Mouse (Mus musculus) lung, embryonic 14.5 days (tissue): Measurements from ENCODE around the gene Galnt13. TPM values are rescaled to one million over a fixed set of nuclear protein-coding genes. Genes with fewer than 3 reads are reported as not detected.
A peak's percentile ranks its signal among the peaks of the same experiment; 100 is the strongest.
"Not testable (repeated sequence)": the region's sequence is repeated elsewhere in the genome, so short reads cannot be mapped to it uniquely, and the experiment has no call there.

Experiments
- ATAC-seq: fragments of 200-750 bp; cut with Nextera tagmentation; 2 replicates; pipeline ENCODE4 v1.8.0; 2017; ENCODE audit warnings: mild to moderate bottlenecking, moderate TSS enrichment, moderate library complexity; ENCODE audit not compliant: insufficient read depth
- DNase-seq: peaks from one replicate; pipeline ENCODE4 v3.0.0-alpha.2; 2015
- H3K27ac ChIP-seq: fragments of 300-500 bp; sonication (generic); 2 replicates; pipeline ENCODE4 v1.5.1; 2014; ENCODE audit warnings: low read depth, mild to moderate bottlenecking, moderate library complexity
- H3K27me3 ChIP-seq: fragments of 300-500 bp; sonication (generic); 2 replicates; pipeline ENCODE4 v1.6.1; 2014; ENCODE audit warnings: low read length, control low read depth; ENCODE audit not compliant: insufficient read depth
- H3K36me3 ChIP-seq: fragments of 300-500 bp; sonication (generic); 2 replicates; pipeline ENCODE4 v1.6.1; 2014; ENCODE audit warnings: control low read depth; ENCODE audit not compliant: insufficient read depth
- H3K4me1 ChIP-seq: fragments of 300-500 bp; sonication (generic); 2 replicates; pipeline ENCODE4 v1.6.1; 2014; ENCODE audit warnings: antibody characterized with exemption, control low read depth; ENCODE audit not compliant: insufficient read depth
- H3K4me2 ChIP-seq: fragments of 300-500 bp; sonication (generic); 2 replicates; pipeline ENCODE4 v1.6.1; 2014; ENCODE audit warnings: mild to moderate bottlenecking
- H3K4me3 ChIP-seq: fragments of 300-500 bp; sonication (generic); 2 replicates; pipeline ENCODE4 v1.5.1; 2014; ENCODE audit warnings: low read depth, low read length
- H3K9ac ChIP-seq: fragments of 300-500 bp; sonication (generic); 2 replicates; pipeline ENCODE4 v1.6.1; 2014
- H3K9me3 ChIP-seq: fragments of 300-500 bp; sonication (generic); 2 replicates; pipeline ENCODE4 v1.6.1; 2016; ENCODE audit warnings: low read depth, low read length, control low read depth
- CTCF ChIP-seq: IDR thresholded peaks from 2 replicates; pipeline ENCODE4 v1.5.1; 2016; ENCODE audit warnings: antibody characterized with exemption, low read depth
- whole genome bisulfite sequencing: fragments of 180-500 bp; shearing (Covaris S2); extraction: QIAGEN DNeasy Blood & Tissue Kit; methylation state at CpG from one replicate; pipeline ENCODE4 v1.1.7; 2014; 5-methylcytosine and 5-hydroxymethylcytosine counted together
- polyA plus RNA-seq: library from polyadenylated mRNA; unstranded; fragments of >200 nt; fragmentation: Nextera tagmentation; extraction: Ambion mirVana; gene quantifications from 2 replicates; pipeline ENCODE4 v1.2.1, GENCODE M21; 2014

Galnt13 gene
- polyA plus RNA-seq, 1 experiment from 2014 or later, result 0.26 TPM

- ATAC-seq, result no peak
- no peak for TF ChIP-seq CTCF
- no peak overlapping the region for H3K4me3 ChIP-seq
- no peaks in the 10 kb centered on the region for H3K4me1 ChIP-seq
- no peak overlapping the region for H3K9ac ChIP-seq
- whole genome bisulfite sequencing, result 86% methylated on average over 3 of the region's 3 CpGs
- H3K27me3 ChIP-seq, result no peaks in the 10 kb centered on the region
- no peak overlapping the region for H3K4me2 ChIP-seq
- H3K9me3 ChIP-seq, result no peaks in the 10 kb centered on the region
- no peaks in the 10 kb centered on the region for H3K36me3 ChIP-seq
- no peak for DNase-seq
- H3K27ac ChIP-seq, result no peak overlapping the region
These were observed 500.3 kb downstream of the Galnt13 start for GRCm38 (mm10) chr2:54936369-54936768.

- H3K4me2 ChIP-seq, result no peak overlapping the region
- H3K9me3 ChIP-seq, result no peaks in the 10 kb centered on the region
- no peaks in the 10 kb centered on the region for H3K27me3 ChIP-seq
- no peak overlapping the region for H3K9ac ChIP-seq
- ATAC-seq, result no peak
- no peak overlapping the region for H3K4me3 ChIP-seq
- no peaks in the 10 kb centered on the region for H3K4me1 ChIP-seq
- no peak overlapping the region for H3K27ac ChIP-seq
- H3K36me3 ChIP-seq, result no peaks in the 10 kb centered on the region
- no peak for TF ChIP-seq CTCF
- no peak for DNase-seq
These were observed 501.2 kb downstream of the Galnt13 start for GRCm38 (mm10) chr2:54937306-54937705.

GRCm38 (mm10) chr2:54938075-54938474 lies 502.0 kb downstream of the Galnt13 start:
- H3K4me3 ChIP-seq, result no peak overlapping the region
- H3K9me3 ChIP-seq, result no peaks in the 10 kb centered on the region
- H3K4me1 ChIP-seq, result no peaks in the 10 kb centered on the region
- no peaks in the 10 kb centered on the region for H3K27me3 ChIP-seq
- H3K4me2 ChIP-seq, result no peak overlapping the region
- ATAC-seq (no peak), DNase-seq (no peak)
- no peaks in the 10 kb centered on the region for H3K36me3 ChIP-seq
- no peak for TF ChIP-seq CTCF
- H3K9ac ChIP-seq, result no peak overlapping the region
- H3K27ac ChIP-seq, result no peak overlapping the region

- Histone ChIP-seq H3K36me3 (no peaks in the 10 kb centered on the region), H3K27ac (no peak overlapping the region), H3K4me2 (no peak overlapping the region), H3K4me3 (no peak overlapping the region), H3K27me3 (no peaks in the 10 kb centered on the region), H3K4me1 (no peaks in the 10 kb centered on the region), H3K9me3 (no peaks in the 10 kb centered on the region), H3K9ac (no peak overlapping the region)
- WGBS, result 76% methylated on average over 1 of the region's 1 CpGs
- TF ChIP-seq CTCF, result no peak
- DNase-seq (no peak), ATAC-seq (no peak)
These were observed 507.3 kb downstream of the Galnt13 start for GRCm38 (mm10) chr2:54943386-54943785.

GRCm38 (mm10) chr2:54983839-54984238 lies 547.7 kb downstream of the Galnt13 start:
- Histone ChIP-seq H3K27me3 (no peaks in the 10 kb centered on the region), H3K9ac (no peak overlapping the region), H3K4me3 (no peak overlapping the region), H3K9me3 (no peaks in the 10 kb centered on the region), H3K27ac (no peak overlapping the region), H3K4me1 (no peaks in the 10 kb centered on the region), H3K4me2 (no peak overlapping the region), H3K36me3 (no peaks in the 10 kb centered on the region)
- 79% methylated on average over 1 of the region's 1 CpGs for WGBS
- TF ChIP-seq CTCF, result no peak
- ATAC-seq, result no peak
- no peak for DNase-seq

- not testable (repeated sequence) for H3K4me2 ChIP-seq, H3K36me3 ChIP-seq, H3K4me1 ChIP-seq, H3K9me3 ChIP-seq, H3K27ac ChIP-seq, ATAC-seq, H3K27me3 ChIP-seq, DNase-seq, H3K4me3 ChIP-seq, H3K9ac ChIP-seq
- no CpG with 5 or more reads among the region's 5 CpGs for WGBS
These were observed 586.4 kb downstream of the Galnt13 start for GRCm38 (mm10) chr2:55022539-55022938.

- H3K4me2 ChIP-seq, result no peak overlapping the region
- no peak overlapping the region for H3K4me3 ChIP-seq
- H3K9ac ChIP-seq, result no peak overlapping the region
- no peaks in the 10 kb centered on the region for H3K9me3 ChIP-seq
- peak; percentile 9 for DNase-seq
- TF ChIP-seq CTCF, result no peak
- no peaks in the 10 kb centered on the region for H3K4me1 ChIP-seq
- H3K27me3 ChIP-seq, result no peaks in the 10 kb centered on the region
- 43% methylated on average over 3 of the region's 3 CpGs for WGBS
- no peak overlapping the region for H3K27ac ChIP-seq
- H3K36me3 ChIP-seq, result no peaks in the 10 kb centered on the region
- ATAC-seq, result no peak
These were observed 598.5 kb downstream of the Galnt13 start for GRCm38 (mm10) chr2:55034610-55035009.
